ENCODE assay signal across 10 mouse cellular contexts in the genomic region with DNA sequence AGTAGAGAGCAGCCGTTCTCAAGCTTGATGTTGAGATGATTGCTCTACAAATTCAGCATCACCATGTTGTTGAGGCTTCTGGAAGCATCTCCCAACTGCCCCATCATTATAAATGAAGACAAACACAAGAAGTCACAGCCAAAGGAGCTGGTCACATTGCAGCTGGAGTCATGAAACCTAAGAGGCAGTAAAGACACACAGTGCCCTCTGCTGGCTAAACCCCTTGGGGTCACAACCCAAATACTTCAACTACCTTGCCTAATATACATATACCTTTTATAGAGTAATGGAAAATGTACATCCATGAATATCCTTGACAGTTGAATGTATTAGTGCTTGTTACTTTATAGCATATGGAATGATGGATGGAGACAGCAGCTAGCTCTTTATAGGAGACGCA.
DNase-seq lines count a peak whose midpoint lies in the region; ATAC-seq and TF ChIP-seq lines count a peak whose summit lies in the region.
"Had no signal": no experiment of that assay in that cellular context is flagged by ENCODE, and none has a peak within 500 bp of the region (broad histone marks: within the 10 kb centered on the region; RNA-seq: fewer than 3 reads in every experiment).

No protein-coding gene starts in this region.

- no peak for TF ChIP-seq EP300 in heart, adult 2 months (IDR thresholded peaks at IDR 0.05; ENCODE audit: insufficient read depth, low read depth, low read length)

- H3K79me2 ChIP-seq in heart, adult 2 months (replicated peaks; ENCODE audit: control insufficient read depth, insufficient read depth, low read length): no peaks in the 10 kb centered on the region

- H3K9ac ChIP-seq in heart, adult 2 months (ENCODE audit: low read depth, low read length): no peak overlapping the region
- H3K9ac ChIP-seq in heart, embryonic 12.5 days: no peak overlapping the region
- H3K9ac ChIP-seq: limb, embryonic 12.5 days; stomach, embryonic 15.5 days had no signal

- intact Hi-C loops in heart, adult 2 months (cut with DNase I): no loop called here

- no peaks in the 10 kb centered on the region for H3K4me1 ChIP-seq in heart, adult 2 months (ENCODE audit: control insufficient read depth, insufficient read depth, low read length)
- no peaks in the 10 kb centered on the region for H3K4me1 ChIP-seq in heart, embryonic 12.5 days (replicated peaks)
- H3K4me1 ChIP-seq in small intestine, adult 2 months (ENCODE audit: control insufficient read depth, insufficient read depth, insufficient read length, low read length): no peaks in the 10 kb centered on the region
- H3K4me1 ChIP-seq: limb, embryonic 12.5 days; stomach, embryonic 15.5 days had no signal

- DNase-seq in heart, adult 2 months: peak in 1 of 2 experiments; percentile 10
- peak; percentile 89 for DNase-seq in 416B (ENCODE audit: low read depth)
- peak; percentile 12 for DNase-seq in adrenal gland, adult 2 months
- peak; percentile 8 to 63 for DNase-seq in kidney, adult 8-10 months
- no peak for DNase-seq in ovary, postnatal 14 days (ENCODE audit: low spot score)
- no peak for DNase-seq in gastrocnemius, postnatal 4 days (ENCODE audit: low spot score in 2 of 2)

- peak; percentile 54 for TF ChIP-seq CTCF in heart, adult 2 months (IDR thresholded peaks at IDR 0.05)
- TF ChIP-seq CTCF in small intestine, adult 2 months (IDR thresholded peaks at IDR 0.05; ENCODE audit: extremely low read depth, insufficient read length, insufficient replicate concordance, low read depth, low read length): peak; percentile 28; the same call in 1 of the 2 replicates

- no peak overlapping the region for H3K4me3 ChIP-seq in heart, adult 2 months
- H3K4me3 ChIP-seq in heart, embryonic 12.5 days: no peak overlapping the region
- no peak overlapping the region for H3K4me3 ChIP-seq in small intestine, adult 2 months (ENCODE audit: low read depth, low read length)
- H3K4me3 ChIP-seq: limb, embryonic 12.5 days; stomach, embryonic 15.5 days had no signal

- H3K27me3 ChIP-seq in heart, adult 2 months (ENCODE audit: control insufficient read depth, insufficient read depth, low read length): no peaks in the 10 kb centered on the region
- no peaks in the 10 kb centered on the region for H3K27me3 ChIP-seq in heart, embryonic 12.5 days (replicated peaks)
- no peaks in the 10 kb centered on the region for H3K27me3 ChIP-seq in small intestine, adult 2 months (ENCODE audit: control insufficient read depth, insufficient read depth, low read length)
- H3K27me3 ChIP-seq: limb, embryonic 12.5 days; stomach, embryonic 15.5 days had no signal

- no peak for ATAC-seq in heart, embryonic 12.5 days (ENCODE audit: insufficient number of reproducible peaks, low FRiP score)

- H3K36me3 ChIP-seq in heart, adult 2 months (ENCODE audit: control insufficient read depth, insufficient read depth, low read length): no peaks in the 10 kb centered on the region
- H3K36me3 ChIP-seq in heart, embryonic 12.5 days: no peaks in the 10 kb centered on the region
- no peaks in the 10 kb centered on the region for H3K36me3 ChIP-seq in small intestine, adult 2 months (ENCODE audit: control insufficient read depth, insufficient read depth, low read length)
- H3K36me3 ChIP-seq: limb, embryonic 12.5 days; stomach, embryonic 15.5 days had no signal

- TF ChIP-seq POLR2A in heart, adult 2 months (IDR thresholded peaks at IDR 0.05; ENCODE audit: insufficient read depth, low read depth, low read length): no peak
- TF ChIP-seq POLR2A in small intestine, adult 2 months (IDR thresholded peaks at IDR 0.05; ENCODE audit: low read depth, low read length): no peak

- no peak overlapping the region for H3K27ac ChIP-seq in heart, adult 2 months
- no peak overlapping the region for H3K27ac ChIP-seq in heart, embryonic 12.5 days (ENCODE audit: poor library complexity, severe bottlenecking)
- H3K27ac ChIP-seq in small intestine, adult 2 months (ENCODE audit: insufficient read depth, low read depth, low read length): no peak overlapping the region
- H3K27ac ChIP-seq: limb, embryonic 12.5 days; stomach, embryonic 15.5 days had no signal

- WGBS in heart, adult 2 months: 86% methylated on average over 2 of the region's 2 CpGs
- WGBS in heart, embryonic 12.5 days: 85% methylated on average over 2 of the region's 2 CpGs
- 87% methylated on average over 2 of the region's 2 CpGs for whole genome bisulfite sequencing in small intestine, adult 2 months

- H3K4me2 ChIP-seq in heart, embryonic 12.5 days: no peak overlapping the region
- H3K4me2 ChIP-seq: limb, embryonic 12.5 days; stomach, embryonic 15.5 days had no signal

- H3K9me3 ChIP-seq in heart, embryonic 12.5 days (replicated peaks): no peaks in the 10 kb centered on the region
- H3K9me3 ChIP-seq: limb, embryonic 12.5 days; stomach, embryonic 15.5 days had no signal

Comparison
In these comparisons a context has a peak if more than half of its experiments do, and no peak if none do; other contexts are left out.
1. DNase-seq: peak in 416B (single experiment), adrenal gland, adult 2 months (single experiment) and kidney, adult 8-10 months (2 of 2); none in ovary, postnatal 14 days (single experiment) and gastrocnemius, postnatal 4 days (0 of 2).